Mouse (Mus musculus) embryonic fibroblast, embryonic 13.5 days (primary cell): ENCODE results near the gene Bnip1.

Experiments
- CTCF ChIP-seq: IDR thresholded peaks from 2 replicates; pipeline ENCODE4 v1.5.1; 2011; ENCODE audit warnings: mild to moderate bottlenecking, control low read depth, low read length, moderate library complexity, borderline replicate concordance; ENCODE audit not compliant: insufficient read depth
- POLR2A ChIP-seq: IDR thresholded peaks from 2 replicates; pipeline ENCODE4 v1.6.1; 2011; ENCODE audit warnings: low read depth, mild to moderate bottlenecking, control low read depth, low read length, moderate library complexity

- TF ChIP-seq CTCF (no peak), POLR2A (no peak)
Measured at GRCm38 (mm10) chr17:26795386-26795785, 14.5 kb downstream of the Bnip1 start.
